Mouse (Mus musculus) MEL (cell line): ENCODE measurements around the gene Dnah5. TPM values are rescaled to one million over a fixed set of nuclear protein-coding genes. Genes with fewer than 3 reads are reported as not detected.
A peak's percentile ranks its signal among the peaks of the same experiment; 100 is the strongest.

Experiments
- DNase-seq: peaks from one replicate; pipeline ENCODE4 v3.0.0; 2011; ENCODE audit warnings: low read depth, low spot score
- H3K27ac ChIP-seq: 2 replicates; pipeline ENCODE4 v1.5.1; 2012; ENCODE audit warnings: low read depth, mild to moderate bottlenecking, control low read depth, low read length, moderate library complexity; ENCODE audit not compliant: control insufficient read depth
- H3K27me3 ChIP-seq, 2 experiments: fragments of 150-350 bp in 1 of 2; sonication (generic) in 1 of 2; 2 replicates each; pipeline ENCODE4 v1.6.1; 2012; ENCODE audit warnings: low read length in 2 of 2, mild to moderate bottlenecking in 2 of 2, improper control_type of control experiment in 1 of 2, moderate library complexity in 1 of 2; ENCODE audit not compliant: insufficient read depth in 2 of 2, control insufficient read depth in 1 of 2
- H3K36me3 ChIP-seq, 2 experiments: 2 replicates each; pipeline ENCODE4 v1.6.1; 2012 to 2014; ENCODE audit warnings: low read length in 2 of 2, improper control_type of control experiment in 1 of 2, inconsistent platforms in 1 of 2, mild to moderate bottlenecking in 1 of 2; ENCODE audit not compliant: insufficient read depth in 2 of 2, control insufficient read depth in 1 of 2
- H3K4me1 ChIP-seq, 2 experiments: fragments of 150-350 bp in 1 of 2; sonication (generic) in 1 of 2; 2 replicates each; pipeline ENCODE4 v1.6.1; 2012; ENCODE audit warnings: low read length in 2 of 2, improper control_type of control experiment in 1 of 2, mild to moderate bottlenecking in 1 of 2; ENCODE audit not compliant: insufficient read depth in 2 of 2, control insufficient read depth in 1 of 2
- H3K4me3 ChIP-seq, 2 experiments: fragments of 150-350 bp in 1 of 2; sonication (generic) in 1 of 2; 2 replicates each; pipeline ENCODE4 v1.5.1; 2012; ENCODE audit warnings: low read depth in 2 of 2, low read length in 2 of 2, mild to moderate bottlenecking in 2 of 2, moderate library complexity in 2 of 2, control low read depth in 1 of 2, improper control_type of control experiment in 1 of 2; ENCODE audit not compliant: control insufficient read depth in 1 of 2, insufficient read depth in 1 of 2
- H3K79me2 ChIP-seq: 2 replicates; pipeline ENCODE4 v1.6.1; 2012; ENCODE audit warnings: mild to moderate bottlenecking, low read length, moderate library complexity; ENCODE audit not compliant: control insufficient read depth, poor library complexity, insufficient read depth
- H3K9ac ChIP-seq: 2 replicates; pipeline ENCODE4 v1.6.1; 2012; ENCODE audit warnings: low read depth, mild to moderate bottlenecking, control low read depth, low read length, moderate library complexity; ENCODE audit not compliant: control insufficient read depth, poor library complexity, severe bottlenecking
- H3K9me3 ChIP-seq: fragments of 150-350 bp; sonication (generic); replicated peaks from 2 replicates; pipeline ENCODE4 v1.6.1; 2012; ENCODE audit warnings: mild to moderate bottlenecking, low read length, improper control_type of control experiment, moderate library complexity; ENCODE audit not compliant: insufficient read depth
- BHLHE40 ChIP-seq: IDR thresholded peaks from 2 replicates; pipeline ENCODE4 v1.6.1; 2012; ENCODE audit warnings: low read depth, mild to moderate bottlenecking, inconsistent platforms, low read length, improper control_type of control experiment, borderline replicate concordance
- CHD1 ChIP-seq: IDR thresholded peaks from 2 replicates; pipeline ENCODE4 v1.6.1; 2012; ENCODE audit warnings: low read depth, mild to moderate bottlenecking, inconsistent platforms, low read length, improper control_type of control experiment
- CHD2 ChIP-seq: IDR thresholded peaks from 2 replicates; pipeline ENCODE4 v1.6.1; 2011; ENCODE audit warnings: low read length, improper control_type of control experiment
- CTCF ChIP-seq, 3 experiments: IDR thresholded peaks in 2 of 3; conservative IDR thresholded peaks in 1 of 3; 2 replicates each; pipeline ENCODE4 v1.5.1; 2011 to 2012; ENCODE audit warnings: low read length in 3 of 3, low read depth in 2 of 3, mild to moderate bottlenecking in 2 of 3, improper control_type of control experiment in 1 of 3, inconsistent platforms in 1 of 3, mixed read lengths in 1 of 3, moderate library complexity in 1 of 3; ENCODE audit not compliant: control insufficient read depth in 1 of 3, insufficient read depth in 1 of 3, poor library complexity in 1 of 3, severe bottlenecking in 1 of 3
- ETS1 ChIP-seq: IDR thresholded peaks from 2 replicates; pipeline ENCODE4 v1.6.1; 2012; ENCODE audit warnings: low read depth, mild to moderate bottlenecking, inconsistent platforms, low read length, improper control_type of control experiment, moderate library complexity
- JUND ChIP-seq: IDR thresholded peaks from 2 replicates; pipeline ENCODE4 v1.6.1; 2011; ENCODE audit warnings: low read depth, mild to moderate bottlenecking, improper control_type of control experiment, low read length
- KAT2A ChIP-seq: conservative IDR thresholded peaks from 2 replicates; pipeline ENCODE4 v1.6.1; 2012; ENCODE audit warnings: low read depth, low read length, improper control_type of control experiment, inconsistent platforms
- MAFK ChIP-seq: IDR thresholded peaks from 2 replicates; pipeline ENCODE4 v1.6.1; 2011; ENCODE audit warnings: low read depth, mild to moderate bottlenecking, low read length, improper control_type of control experiment, borderline replicate concordance
- MAX ChIP-seq: IDR thresholded peaks from 2 replicates; pipeline ENCODE4 v1.6.1; 2011; ENCODE audit warnings: low read length, improper control_type of control experiment
- MEF2A ChIP-seq: IDR thresholded peaks from 2 replicates; pipeline ENCODE4 v1.6.1; 2014; ENCODE audit warnings: low read depth, mild to moderate bottlenecking, inconsistent platforms, low read length, improper control_type of control experiment; ENCODE audit not compliant: poor library complexity, insufficient replicate concordance, severe bottlenecking; ENCODE audit errors: extremely low read depth
- MXI1 ChIP-seq: IDR thresholded peaks from 2 replicates; pipeline ENCODE4 v1.6.1; 2011; ENCODE audit warnings: mild to moderate bottlenecking, low read depth, low read length, improper control_type of control experiment
- MYB ChIP-seq: IDR thresholded peaks from 2 replicates; pipeline ENCODE4 v1.6.1; 2011; ENCODE audit warnings: mild to moderate bottlenecking, low read depth, low read length, improper control_type of control experiment
- MYC ChIP-seq: IDR thresholded peaks from 2 replicates; pipeline ENCODE4 v1.6.1; 2011; ENCODE audit warnings: low read depth, mild to moderate bottlenecking, low read length, improper control_type of control experiment, moderate library complexity
- NRF1 ChIP-seq: IDR thresholded peaks from 2 replicates; pipeline ENCODE4 v1.6.1; 2014; ENCODE audit warnings: low read depth, mild to moderate bottlenecking, inconsistent platforms, low read length, improper control_type of control experiment, moderate library complexity; ENCODE audit not compliant: poor library complexity, insufficient read depth, severe bottlenecking
- POLR2A ChIP-seq, 2 experiments: IDR thresholded peaks; 2 replicates each; pipeline ENCODE4 v1.6.1; 2011 to 2012; ENCODE audit warnings: low read length in 2 of 2, mild to moderate bottlenecking in 2 of 2, control low read depth in 1 of 2, improper control_type of control experiment in 1 of 2, low read depth in 1 of 2, moderate library complexity in 1 of 2; ENCODE audit not compliant: control insufficient read depth in 1 of 2, insufficient read depth in 1 of 2, poor library complexity in 1 of 2
- POLR2AphosphoS5 ChIP-seq: IDR thresholded peaks from 2 replicates; pipeline ENCODE4 v1.6.1; 2012; ENCODE audit warnings: low read depth, borderline replicate concordance, mild to moderate bottlenecking, inconsistent platforms, low read length, moderate library complexity, mixed read lengths
- RAD21 ChIP-seq: IDR thresholded peaks from 2 replicates; pipeline ENCODE4 v1.6.1; 2011; ENCODE audit warnings: mild to moderate bottlenecking, low read depth, low read length, improper control_type of control experiment
- SMC3 ChIP-seq: IDR thresholded peaks from 2 replicates; pipeline ENCODE4 v1.6.1; 2011; ENCODE audit warnings: low read depth, low read length, improper control_type of control experiment
- TBP ChIP-seq: IDR thresholded peaks from 2 replicates; pipeline ENCODE4 v1.8.0; 2011; ENCODE audit warnings: low read depth, low read length, improper control_type of control experiment
- USF1 ChIP-seq: IDR thresholded peaks from 2 replicates; pipeline ENCODE4 v1.6.1; 2014; ENCODE audit warnings: low read depth, mild to moderate bottlenecking, inconsistent platforms, low read length, improper control_type of control experiment, moderate library complexity
- USF2 ChIP-seq, 2 experiments: IDR thresholded peaks; 2 replicates each; pipeline ENCODE4 v1.6.1; 2011 to 2012; ENCODE audit warnings: improper control_type of control experiment in 2 of 2, low read length in 2 of 2, borderline replicate concordance in 1 of 2, inconsistent platforms in 1 of 2, low read depth in 1 of 2, mild to moderate bottlenecking in 1 of 2; ENCODE audit not compliant: insufficient read depth in 1 of 2
- ZC3H11A ChIP-seq: IDR thresholded peaks from 2 replicates; pipeline ENCODE4 v1.6.1; 2012; ENCODE audit warnings: low read depth, mild to moderate bottlenecking, inconsistent platforms, low read length, improper control_type of control experiment
- ZNF384 ChIP-seq: IDR thresholded peaks from 2 replicates; pipeline ENCODE4 v1.6.1; 2012; ENCODE audit warnings: low read depth, mild to moderate bottlenecking, inconsistent platforms, low read length, improper control_type of control experiment
- polyA plus RNA-seq, 2 experiments: library from polyadenylated mRNA; stranded (reverse) in 1 of 2; unstranded in 1 of 2; fragments of >175 nt in 1 of 2; fragments of >200 nt in 1 of 2; gene quantifications; 2 replicates each; pipeline versions ENCODE4 v1.2.1 to v1.2.4; 2012; ENCODE audit warnings: low replicate concordance in 2 of 2, low read depth in 1 of 2; ENCODE audit not compliant: insufficient read length in 2 of 2, insufficient read depth in 1 of 2, missing spikeins in 1 of 2
- total RNA-seq: library from RNA; depleted of rRNA; stranded (reverse); fragments of 300-350 nt; gene quantifications from 2 replicates; pipeline ENCODE4 v1.2.3, GENCODE M21; 2012

Dnah5 gene
- total and polyA plus RNA-seq, 3 experiments: not detected

- peak; percentile 52 for DNase-seq
- Histone ChIP-seq H3K27me3 (no peaks in the 10 kb centered on the region), H3K9ac (no peak overlapping the region), H3K4me1 (no peaks in the 10 kb centered on the region), H3K9me3 (no peaks in the 10 kb centered on the region; the same call in 1 of the 2 replicates), H3K79me2 (no peaks in the 10 kb centered on the region), H3K27ac (no peak overlapping the region), H3K4me3 (no peak overlapping the region), H3K36me3 (no peaks in the 10 kb centered on the region)
- peak; percentile 73 for TF ChIP-seq RAD21
- TF ChIP-seq SMC3: peak; percentile 62
- peak; percentile 62 to 70 (median 68) for TF ChIP-seq CTCF (IDR thresholded peaks at IDR 0.05 in 2 of 3, conservative IDR thresholded peaks at IDR 0.05 in 1 of 3; ENCODE audit: control insufficient read depth in 1 of 3, insufficient read depth in 1 of 3, low read depth in 2 of 3, low read length in 3 of 3, poor library complexity in 1 of 3, severe bottlenecking in 1 of 3)
- peak; percentile 64; the same call in 1 of the 2 replicates for TF ChIP-seq ZC3H11A
- no peak for TF ChIP-seq CHD1
These were observed 21.7 kb upstream of the Dnah5 start for GRCm38 (mm10) chr15:28181862-28182261.

- Histone ChIP-seq H3K27ac (no peak overlapping the region), H3K4me3 (no peak overlapping the region), H3K4me1 (no peaks in the 10 kb centered on the region), H3K9ac (no peak overlapping the region), H3K36me3 (no peaks in the 10 kb centered on the region), H3K9me3 (no peaks in the 10 kb centered on the region; the same call in 1 of the 2 replicates), H3K27me3 (no peaks in the 10 kb centered on the region), H3K79me2 (no peaks in the 10 kb centered on the region)
- DNase-seq: no peak
- TF ChIP-seq ZNF384: no peak
- TF ChIP-seq POLR2AphosphoS5: no peak
- TF ChIP-seq CTCF (IDR thresholded peaks at IDR 0.05 in 2 of 3, conservative IDR thresholded peaks at IDR 0.05 in 1 of 3; ENCODE audit: control insufficient read depth in 1 of 3, insufficient read depth in 1 of 3, low read depth in 2 of 3, low read length in 3 of 3, poor library complexity in 1 of 3, severe bottlenecking in 1 of 3): no peak
- TF ChIP-seq MXI1: no peak
- no peak for TF ChIP-seq MYB
- TF ChIP-seq KAT2A: no peak
- TF ChIP-seq ZC3H11A: no peak
- no peak for TF ChIP-seq MYC
- no peak for TF ChIP-seq POLR2A (IDR thresholded peaks at IDR 0.05; ENCODE audit: control insufficient read depth in 1 of 2, insufficient read depth in 1 of 2, low read depth in 1 of 2, low read length in 2 of 2, poor library complexity in 1 of 2)
- no peak for TF ChIP-seq NRF1
- TF ChIP-seq MAX: no peak
- TF ChIP-seq MEF2A: no peak
- no peak for TF ChIP-seq MAFK
- no peak for TF ChIP-seq USF1
- no peak for TF ChIP-seq JUND
- no peak for TF ChIP-seq TBP
- TF ChIP-seq ETS1: no peak
- no peak for TF ChIP-seq BHLHE40
- no peak for TF ChIP-seq CHD2
- TF ChIP-seq USF2 (IDR thresholded peaks at IDR 0.05; ENCODE audit: borderline replicate concordance in 1 of 2, insufficient read depth in 1 of 2, low read depth in 1 of 2, low read length in 2 of 2): no peak
These were observed 21.0 kb upstream of the Dnah5 start for GRCm38 (mm10) chr15:28182567-28182966.
